8 mouse cellular contexts compared by ENCODE assay signal in genomic region chr9:57074822-57075603, GRCm38 (mm10). TPM values are rescaled to one million over a fixed set of nuclear protein-coding genes. Genes with fewer than 3 reads are reported as not detected.
DNase-seq lines count a peak whose midpoint lies in the region; ATAC-seq and TF ChIP-seq lines count a peak whose summit lies in the region.

No protein-coding gene starts in this region.

- peaks cover 53% of the 10 kb centered on the region for H3K4me1 ChIP-seq in G1E (ENCODE audit: insufficient read depth, low read depth, low read length)
- H3K4me1 ChIP-seq in forebrain, embryonic 11.5 days (replicated peaks; ENCODE audit: control insufficient read depth, insufficient read depth, low read length), result no peaks in the 10 kb centered on the region; the same call in 1 of the 2 replicates

- WGBS in forebrain, embryonic 11.5 days, result 6% methylated on average over 17 of the region's 17 CpGs

- H3K27ac ChIP-seq in forebrain, embryonic 11.5 days (ENCODE audit: low read depth, low read length), result peak overlapping the region; percentile 98
- peak overlapping the region; percentile 92 for H3K27ac ChIP-seq in layer of hippocampus, adult 2 months

- peak overlapping the region; percentile 95 for H3K4me2 ChIP-seq in forebrain, embryonic 11.5 days (ENCODE audit: low read depth, low read length, severe bottlenecking)

- intact Hi-C loops in heart, postnatal 14 days (cut with DNase I), result loop anchor here (5.0 to 10.0 kb wide), 3 partner anchors 123 to 360 kb away; partner anchors contain the start of genes Snupn and Snx33

- ATAC-seq in G1E (ENCODE audit: extremely low read depth, insufficient number of reproducible peaks, low FRiP score, poor library complexity, severe bottlenecking), result no peak
- no peak for ATAC-seq in forebrain, embryonic 11.5 days (replicated peaks; ENCODE audit: low FRiP score)

- peak; percentile 46 for DNase-seq in G1E (ENCODE audit: low spot score)
- peak; percentile 83 for DNase-seq in c-Kit-positive CD71-negative TER-119-negative erythroid progenitor cells, embryonic 14.5 days (ENCODE audit: low read depth)
- peak; percentile 70 for DNase-seq in forebrain, embryonic 11.5 days (ENCODE audit: low spot score)
- DNase-seq in heart, postnatal 14 days, result peak; percentile 71 to 81
- DNase-seq in layer of hippocampus, adult 2 months (ENCODE audit: low spot score in 2 of 2), result peak; percentile 42 to 51
- DNase-seq in lung, postnatal 10 days, result peak; percentile 91
- DNase-seq in retina, postnatal 7 days (ENCODE audit: low read depth, low spot score), result peak; percentile 21
- peak; percentile 82 for DNase-seq in urinary bladder, postnatal 14 days (ENCODE audit: low spot score)

- H3K9me3 ChIP-seq in G1E (replicated peaks), result no peaks in the 10 kb centered on the region
- H3K9me3 ChIP-seq in forebrain, embryonic 11.5 days (ENCODE audit: control insufficient read depth, low read length), result no peaks in the 10 kb centered on the region

- peaks cover 16% of the 10 kb centered on the region for H3K36me3 ChIP-seq in G1E (replicated peaks)
- no peaks in the 10 kb centered on the region for H3K36me3 ChIP-seq in forebrain, embryonic 11.5 days (ENCODE audit: control insufficient read depth, insufficient read depth, low read length)

- H3K27me3 ChIP-seq in G1E (ENCODE audit: insufficient read depth, low read length), result no peaks in the 10 kb centered on the region
- H3K27me3 ChIP-seq in forebrain, embryonic 11.5 days (ENCODE audit: control insufficient read depth, insufficient read depth, low read length), result no peaks in the 10 kb centered on the region

- no peak for TF ChIP-seq CTCF in G1E (IDR thresholded peaks at IDR 0.05; ENCODE audit: low read depth, low read length)
- TF ChIP-seq CTCF in layer of hippocampus, adult 2 months (conservative IDR thresholded peaks at IDR 0.05), result no peak

- H3K9ac ChIP-seq in forebrain, embryonic 11.5 days (ENCODE audit: low read length), result peak overlapping the region; percentile 43

- H3K4me3 ChIP-seq in G1E (ENCODE audit: low read depth, low read length), result peak overlapping the region; percentile 96
- H3K4me3 ChIP-seq in forebrain, embryonic 11.5 days (ENCODE audit: low read depth, low read length), result peak overlapping the region; percentile 88
- H3K4me3 ChIP-seq in layer of hippocampus, adult 2 months, result peak overlapping the region; percentile 77

RNA-seq across cellular contexts. Expression of gene Sin3a, which starts 3.2 kb away (rescaled TPM):
- 78.5 and 116 TPM in 2 replicates for total RNA-seq in G1E (2014; fragmentation: Nextera tagmentation)
- 45.0 and 46.1 TPM in 2 replicates for total RNA-seq in G1E (2017)
- 15.4 and 24.1 TPM in 2 replicates for polyA plus RNA-seq in G1E (2012)
- polyA plus RNA-seq in forebrain, embryonic 11.5 days (2014; fragmentation: Nextera tagmentation; extraction: Ambion mirVana), result 63.7 and 71.4 TPM in 2 replicates
- total RNA-seq in heart, postnatal 14 days (2021), result 10 to 100 TPM; 37.7 to 40.7 TPM
- 10 to 100 TPM; 32.2 to 33.1 TPM for total RNA-seq in layer of hippocampus, adult 2 months (2021)

RNA-seq across cellular contexts. Expression of gene Man2c1, which starts 55.5 kb away (rescaled TPM):
- total RNA-seq in G1E (2014; fragmentation: Nextera tagmentation), result 66.7 and 68.5 TPM in 2 replicates
- total RNA-seq in G1E (2017), result 56.3 and 68.6 TPM in 2 replicates
- 106 and 122 TPM in 2 replicates for polyA plus RNA-seq in G1E (2012)
- polyA plus RNA-seq in forebrain, embryonic 11.5 days (2014; fragmentation: Nextera tagmentation; extraction: Ambion mirVana), result 37.6 and 41.3 TPM in 2 replicates
- 10 to 100 TPM; 52.2 to 62.1 TPM for total RNA-seq in heart, postnatal 14 days (2021)
- 100 to 1,000 TPM; 162 to 175 TPM for total RNA-seq in layer of hippocampus, adult 2 months (2021)

Comparison
In these comparisons a context has a peak if more than half of its experiments do, and no peak if none do; other contexts are left out.
1. DNase-seq: peak in every context shown above with its lines; median percentile 91 in lung, postnatal 10 days; 83 in c-Kit-positive CD71-negative TER-119-negative erythroid progenitor cells, embryonic 14.5 days; 82 in urinary bladder, postnatal 14 days; 76 in heart, postnatal 14 days; 70 in forebrain, embryonic 11.5 days; 46 in layer of hippocampus, adult 2 months; 46 in G1E; 21 in retina, postnatal 7 days.